Comparison of ENCODE assay signal across 8 mouse cellular contexts in the genomic region with DNA sequence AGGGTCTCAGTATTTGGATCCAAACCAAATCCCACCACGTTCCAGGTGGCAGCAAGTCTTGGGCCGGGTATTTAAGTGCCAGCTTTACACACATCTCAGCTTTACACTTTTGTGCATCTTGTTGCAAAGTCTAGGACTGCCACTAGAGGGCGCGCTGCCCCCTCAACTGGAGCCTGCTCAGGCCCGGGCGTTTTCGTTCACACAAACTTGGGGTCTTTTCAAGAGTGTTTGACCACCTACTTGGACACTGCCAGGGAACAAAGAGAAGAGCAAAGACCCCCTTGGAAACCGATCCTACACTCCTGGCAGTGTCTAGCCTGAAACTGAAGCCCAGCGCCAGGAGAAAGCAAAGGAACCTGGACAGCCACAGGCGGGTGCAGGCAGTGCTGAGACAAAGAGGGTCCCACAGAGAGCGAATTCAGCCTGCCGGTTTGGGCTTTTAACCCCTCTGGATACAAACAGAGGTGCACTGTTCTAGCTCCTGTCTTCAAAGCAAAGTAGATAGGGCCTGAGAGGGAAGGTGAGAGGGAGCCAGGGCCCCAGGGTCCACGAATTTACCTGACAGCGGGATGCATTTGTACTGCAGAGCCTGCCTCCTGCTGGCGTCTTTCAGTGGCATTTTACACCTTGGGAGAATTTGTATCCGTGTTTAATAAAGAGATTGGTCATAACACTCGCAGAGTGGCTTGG. TPM values are rescaled to one million over a fixed set of nuclear protein-coding genes. Genes with fewer than 3 reads are reported as not detected.
DNase-seq lines count a peak whose midpoint lies in the region; ATAC-seq and TF ChIP-seq lines count a peak whose summit lies in the region.

No protein-coding gene starts in this region.

- in situ Hi-C loops in CH12.LX (cut with MboI; ENCODE audit: low pct_ligation_motif_present, low pct_unique_long_range_greater_than_20kb, low sequenced_read_pairs), result loop anchor here (5.0 kb wide), 2 partner anchors 264 to 459 kb away; no protein-coding TSS in a partner anchor

- ATAC-seq in erythroblast, adult 5-6 weeks (replicated peaks; ENCODE audit: low FRiP score, poor library complexity, severe bottlenecking), result peak; percentile 86
- ATAC-seq in neural tube, embryonic 15.5 days (ENCODE audit: low FRiP score), result peak; percentile 80

- H3K4me2 ChIP-seq in CH12.LX (ENCODE audit: insufficient read depth, low read depth, poor library complexity, severe bottlenecking), result no peak overlapping the region
- peak overlapping the region; percentile 60 for H3K4me2 ChIP-seq in neural tube, embryonic 15.5 days

- peak; percentile 96 for TF ChIP-seq RAD21 in CH12.LX (IDR thresholded peaks at IDR 0.05; ENCODE audit: low read depth, low read length)

- dilution Hi-C loops in CH12.LX (cut with MboI; ENCODE audit: extremely low pct_ligation_motif_present, extremely low pct_unique_long_range_greater_than_20kb, low sequenced_read_pairs), result no loop called here

- intact Hi-C loops in heart, postnatal 14 days (cut with DNase I), result loop anchor here (1.0 to 2.0 kb wide), 3 partner anchors 246 to 460 kb away; no protein-coding TSS in a partner anchor

- H3K36me3 ChIP-seq in CH12.LX (replicated peaks in 1 of 2; ENCODE audit: control insufficient read depth in 1 of 2, insufficient read depth in 1 of 2, low read length in 1 of 2), result peaks cover 13 to 52% of the 10 kb centered on the region in 2 experiments
- peaks cover 28% of the 10 kb centered on the region for H3K36me3 ChIP-seq in neural tube, embryonic 15.5 days

- WGBS in neural tube, embryonic 15.5 days, result 3% methylated on average over 17 of the region's 17 CpGs

- no peaks in the 10 kb centered on the region for H3K27me3 ChIP-seq in CH12.LX (replicated peaks)
- 0 out of 2 replicates have a peak, but pooled peaks cover 3% of the 10 kb centered on the region for H3K27me3 ChIP-seq in neural tube, embryonic 15.5 days (replicated peaks)

- TF ChIP-seq CTCF in CH12.LX (conservative IDR thresholded peaks at IDR 0.05 in 1 of 2, IDR thresholded peaks at IDR 0.05 in 1 of 2; ENCODE audit: low read depth in 2 of 2, low read length in 2 of 2), result peak; percentile 84 to 96
- TF ChIP-seq CTCF in brain, embryonic 14.5 days (IDR thresholded peaks at IDR 0.05; ENCODE audit: borderline replicate concordance, extremely low read depth, insufficient read depth, insufficient read length), result peak; percentile 95

- no peak for TF ChIP-seq POLR2A in CH12.LX (IDR thresholded peaks at IDR 0.05; ENCODE audit: low read depth, low read length)
- TF ChIP-seq POLR2A in brain, embryonic 14.5 days (IDR thresholded peaks at IDR 0.05; ENCODE audit: borderline replicate concordance, extremely low read depth, insufficient read depth, insufficient read length, poor library complexity, severe bottlenecking), result no peak

- H3K4me1 ChIP-seq in CH12.LX (ENCODE audit: control insufficient read depth in 1 of 2, insufficient read depth in 2 of 2), result peaks cover 0 to 6% of the 10 kb centered on the region in 2 experiments; a peak in 2 of 4 replicates
- peaks cover 17% of the 10 kb centered on the region for H3K4me1 ChIP-seq in neural tube, embryonic 15.5 days

- H3K4me3 ChIP-seq in CH12.LX (replicated peaks in 1 of 3; ENCODE audit: low read depth in 2 of 3, low read length in 2 of 3, poor library complexity in 1 of 3), result no peak overlapping the region
- peak overlapping the region; percentile 34 for H3K4me3 ChIP-seq in neural tube, embryonic 15.5 days (replicated peaks)

- no peaks in the 10 kb centered on the region for H3K9me3 ChIP-seq in CH12.LX (replicated peaks; ENCODE audit: low read length)
- no peaks in the 10 kb centered on the region for H3K9me3 ChIP-seq in neural tube, embryonic 15.5 days (replicated peaks)

- no peak overlapping the region for H3K9ac ChIP-seq in CH12.LX (ENCODE audit: insufficient read depth, low read depth)
- H3K9ac ChIP-seq in neural tube, embryonic 15.5 days (replicated peaks), result peak overlapping the region; percentile 42

- H3K79me2 ChIP-seq in CH12.LX (replicated peaks; ENCODE audit: control insufficient read depth, extremely low read depth, insufficient read depth, poor library complexity, severe bottlenecking), result no peaks in the 10 kb centered on the region

- DNase-seq in CH12.LX (ENCODE audit: extremely low read depth), result peak; percentile 57
- peak; percentile 92 for DNase-seq in brain, embryonic 14.5 days (ENCODE audit: low read depth)
- DNase-seq in heart, postnatal 14 days, result peak; percentile 76 to 85
- peak; percentile 56 to 83 for DNase-seq in layer of hippocampus, adult 18-20 months (ENCODE audit: low spot score in 2 of 2)
- peak; percentile 61 to 62 for DNase-seq in lung, adult 18-20 months
- DNase-seq in testis, postnatal 14 days (ENCODE audit: low spot score), result peak; percentile 60

- no peak overlapping the region for H3K27ac ChIP-seq in CH12.LX (ENCODE audit: insufficient read depth, low read depth)
- H3K27ac ChIP-seq in neural tube, embryonic 15.5 days (replicated peaks), result peak overlapping the region; percentile 66

- TF ChIP-seq EP300 in CH12.LX (IDR thresholded peaks at IDR 0.05; ENCODE audit: low read length), result no peak

TF ChIP-seq in CH12.LX, 34 proteins besides CTCF, POLR2A, EP300 and RAD21:
- TF ChIP-seq SIN3A (IDR thresholded peaks at IDR 0.05; ENCODE audit: low read length), result no peak
- no peak for TF ChIP-seq USF1 (IDR thresholded peaks at IDR 0.05; ENCODE audit: low read depth, low read length)
- no peak for TF ChIP-seq NELFE (IDR thresholded peaks at IDR 0.05; ENCODE audit: low read depth, low read length)
- peak; percentile 73 for TF ChIP-seq ZC3H11A (IDR thresholded peaks at IDR 0.05; ENCODE audit: low read depth, low read length)
- TF ChIP-seq MEF2A (IDR thresholded peaks at IDR 0.05; ENCODE audit: borderline replicate concordance, low read depth, low read length), result no peak
- TF ChIP-seq HCFC1 (IDR thresholded peaks at IDR 0.05; ENCODE audit: low read depth, low read length), result no peak
- TF ChIP-seq SMC3 (IDR thresholded peaks at IDR 0.05; ENCODE audit: low read depth, low read length), result peak; percentile 92
- TF ChIP-seq ZKSCAN1 (IDR thresholded peaks at IDR 0.05; ENCODE audit: borderline replicate concordance, low read depth, low read length), result no peak
- no peak for TF ChIP-seq ZMIZ1 (IDR thresholded peaks at IDR 0.05; ENCODE audit: low read depth, low read length)
- TF ChIP-seq GABPA (IDR thresholded peaks at IDR 0.05; ENCODE audit: insufficient replicate concordance, low read depth, low read length), result no peak
- TF ChIP-seq ZNF384 (IDR thresholded peaks at IDR 0.05; ENCODE audit: low read depth, low read length), result no peak
- TF ChIP-seq RCOR1 (conservative IDR thresholded peaks at IDR 0.05; ENCODE audit: low read depth, low read length), result no peak
- no peak for TF ChIP-seq E2F4 (IDR thresholded peaks at IDR 0.05; ENCODE audit: insufficient replicate concordance, low read depth, low read length)

RNA-seq across cellular contexts. Expression of a gene that starts 36.3 kb away (rescaled TPM):
- total RNA-seq in CH12.LX (2012; rRNA removed) (37.9 and 44.4 TPM in 2 replicates), CH12.LX (2014; rRNA removed) (48.9 and 54.3 TPM in 2 replicates)
- 110 and 117 TPM in 2 replicates for polyA plus RNA-seq in CH12.LX (2012; ENCODE audit: insufficient read length, low read depth)
- 142 and 148 TPM in 2 replicates for polyA plus RNA-seq in brain, embryonic 14.5 days (2012; rRNA removed)
- total RNA-seq in erythroblast, adult 5-6 weeks (2015; ENCODE audit: low replicate concordance), result 1.7 TPM in 1 of 2 replicates, not detected in the other
- total RNA-seq in erythroblast, adult 5-6 weeks (2017; ENCODE audit: low replicate concordance), result 1.5 and 3.4 TPM in 2 replicates
- 1 to 10 TPM in 1 of 2 experiments, under 1 TPM in 1; 0.41 to 2.6 TPM for total RNA-seq in heart, postnatal 14 days (2021)
- 100 to 1,000 TPM in 1 of 2 experiments, 10 to 100 TPM in 1; 90.0 to 103 TPM for total RNA-seq in layer of hippocampus, adult 18-20 months (2021)
- 123 and 143 TPM in 2 replicates for polyA plus RNA-seq in neural tube, embryonic 15.5 days (2015; fragmentation: Nextera tagmentation; extraction: Ambion mirVana)

Comparison
In these comparisons a context has a peak if more than half of its experiments do, and no peak if none do; other contexts are left out.
1. RNA of a gene that starts 36.3 kb away (total RNA-seq): 90.0 to 103 TPM in layer of hippocampus, adult 18-20 months and 37.9 to 54.3 TPM in CH12.LX; 1.5 to 3.4 TPM in erythroblast, adult 5-6 weeks and 0.41 to 2.6 TPM in heart, postnatal 14 days; every median in the first group is over 4 times any median in the second.
2. Peak in every context shown above with its lines, with median percentiles within 50 percentile points of each other: DNase-seq.